Mouse (Mus musculus) heart, postnatal 4 days (tissue): ENCODE measurements around the gene Krtap4-7. TPM values are rescaled to one million over a fixed set of nuclear protein-coding genes. Genes with fewer than 3 reads are reported as not detected.
"Not testable (repeated sequence)": the region's sequence is repeated elsewhere in the genome, so short reads cannot be mapped to it uniquely, and the experiment has no call there.

Source experiments
- DNase-seq: peaks from one replicate; pipeline ENCODE4 v3.0.0; 2021
- total RNA-seq, 2 experiments: library from RNA; stranded (reverse); gene quantifications; 2 replicates each; pipeline ENCODE4 v1.2.3; 2021

The Krtap4-7 gene
- total RNA-seq, 2 experiments from 2014 or later = not detected

GRCm38 (mm10) chr11:99597742-99598141, 46.1 kb downstream of the Krtap4-7 start, which contains the start of gene Krtap9-3:
Gene Krtap9-3 (minus strand): TSS chr11:99598105.
- DNase-seq = not testable (repeated sequence)

Other genes with a start within 250 kb of the Krtap4-7 start
- not detected for gene Krt12, start 221.8 kb downstream of the Krtap4-7 start, total RNA-seq
- gene Krt20, start 205.9 kb downstream of the Krtap4-7 start, total RNA-seq = under 1 TPM; 0.21 to 0.79 TPM
- gene Krt23, start 151.0 kb downstream of the Krtap4-7 start, total RNA-seq = not detected
- gene Krt39, start 122.8 kb downstream of the Krtap4-7 start, total RNA-seq = not detected
- not detected for gene Krt40, start 100.9 kb downstream of the Krtap4-7 start, total RNA-seq
- not detected for gene Krtap3-3, start 93.2 kb downstream of the Krtap4-7 start, total RNA-seq
- gene Krtap3-2, start 87.2 kb downstream of the Krtap4-7 start, total RNA-seq = not detected
- not detected for gene Gm11939, start 84.6 kb downstream of the Krtap4-7 start, total RNA-seq
- not detected for gene Krtap3-1, start 77.5 kb downstream of the Krtap4-7 start, total RNA-seq
- gene Krtap1-5, start 63.1 kb downstream of the Krtap4-7 start, total RNA-seq = not detected
- not detected for gene Krtap1-4, start 60.4 kb downstream of the Krtap4-7 start, total RNA-seq
- gene Krtap1-3, start 52.8 kb downstream of the Krtap4-7 start, total RNA-seq = not detected
- gene Krtap9-3, start 46.0 kb downstream of the Krtap4-7 start, total RNA-seq = not detected
- gene Gm11938, start 40.8 kb downstream of the Krtap4-7 start, total RNA-seq = not detected
- not detected for gene Gm11937, start 33.9 kb downstream of the Krtap4-7 start, total RNA-seq
- gene Krtap2-4, start 29.2 kb downstream of the Krtap4-7 start, total RNA-seq = not detected
- gene Gm11562, start 23.7 kb downstream of the Krtap4-7 start, total RNA-seq = not detected
- gene Krtap4-1, start 15.9 kb downstream of the Krtap4-7 start, total RNA-seq = not detected
- not detected for gene Krtap4-2, start 9.0 kb downstream of the Krtap4-7 start, total RNA-seq
- not detected for gene Gm11555, start 6.1 kb upstream of the Krtap4-7 start, total RNA-seq
- not detected for gene Gm11563, start 14.9 kb upstream of the Krtap4-7 start, total RNA-seq
- gene Krtap4-6, start 21.9 kb upstream of the Krtap4-7 start, total RNA-seq = not detected
- not detected for gene Gm14190, start 46.7 kb upstream of the Krtap4-7 start, total RNA-seq
- gene Gm14180, start 90.2 kb upstream of the Krtap4-7 start, total RNA-seq = not detected
- not detected for gene Gm11595, start 128.8 kb upstream of the Krtap4-7 start, total RNA-seq
- gene Krtap4-8, start 136.6 kb upstream of the Krtap4-7 start, total RNA-seq = not detected
- not detected for gene Krtap4-9, start 141.1 kb upstream of the Krtap4-7 start, total RNA-seq
- not detected for gene Gm11596, start 149.4 kb upstream of the Krtap4-7 start, total RNA-seq
- gene Gm11569, start 154.8 kb upstream of the Krtap4-7 start, total RNA-seq = not detected
- not detected for gene Gm11554, start 160.4 kb upstream of the Krtap4-7 start, total RNA-seq
- not detected for gene Krtap4-13, start 165.8 kb upstream of the Krtap4-7 start, total RNA-seq
- gene Gm11564, start 171.6 kb upstream of the Krtap4-7 start, total RNA-seq = not detected
- not detected for gene 2300003K06Rik, start 194.0 kb upstream of the Krtap4-7 start, total RNA-seq
- not detected for gene Krtap4-16, start 207.5 kb upstream of the Krtap4-7 start, total RNA-seq
- gene Gm11568, start 213.8 kb upstream of the Krtap4-7 start, total RNA-seq = not detected
- not detected for gene Gm11559, start 220.4 kb upstream of the Krtap4-7 start, total RNA-seq
- not detected for gene Krtap9-1, start 229.3 kb upstream of the Krtap4-7 start, total RNA-seq
- gene Gm11567, start 235.1 kb upstream of the Krtap4-7 start, total RNA-seq = not detected